Mouse (Mus musculus) brain, adult 2 months (tissue): ENCODE data around the gene Vps72.

Source experiments
- DNase-seq: peaks from one replicate; pipeline ENCODE4 v3.0.0; 2011; ENCODE audit warnings: low read depth, low spot score

The Vps72 gene

DNA sequence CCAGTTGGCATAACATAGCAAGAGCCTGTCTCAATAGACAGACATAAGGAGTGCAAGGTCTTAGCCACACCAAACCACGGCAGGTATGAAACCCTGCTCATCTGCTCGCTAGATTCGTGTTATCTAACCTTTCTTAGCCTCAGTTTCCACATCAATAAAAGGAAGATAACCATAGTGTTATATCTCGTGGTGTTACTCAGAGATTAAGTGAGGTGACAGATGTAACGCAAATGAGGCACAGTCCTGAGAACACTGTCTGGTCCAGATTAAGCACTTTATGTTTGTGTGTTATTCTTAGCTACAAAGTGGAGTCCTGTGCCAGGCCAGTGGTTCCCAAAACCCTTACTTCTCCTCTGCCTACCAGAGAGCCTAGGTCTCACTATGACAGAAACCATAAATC is 54.0 kb downstream of the Vps72 start:
- no peak for DNase-seq

DNA sequence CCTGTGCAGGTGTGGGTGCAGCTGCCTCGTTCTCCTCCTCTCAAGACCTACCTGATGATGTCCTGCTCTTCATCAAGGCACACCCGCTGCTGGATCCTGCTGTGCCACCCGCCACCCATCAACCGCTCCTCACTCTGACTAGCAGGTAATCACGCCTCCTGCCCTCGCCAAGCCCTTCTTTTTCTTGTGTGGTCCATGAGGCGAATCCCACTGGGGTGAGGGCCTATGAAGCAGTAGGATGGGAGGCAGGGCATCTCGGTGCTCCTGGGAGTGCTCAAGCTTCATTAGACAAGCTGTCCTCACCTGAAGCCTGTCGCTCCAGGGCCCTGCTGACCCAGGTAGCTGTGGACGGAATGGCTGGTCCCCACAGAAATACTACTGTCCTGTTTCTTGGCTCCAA is 59.2 kb downstream of the Vps72 start:
- DNase-seq: no peak

DNA sequence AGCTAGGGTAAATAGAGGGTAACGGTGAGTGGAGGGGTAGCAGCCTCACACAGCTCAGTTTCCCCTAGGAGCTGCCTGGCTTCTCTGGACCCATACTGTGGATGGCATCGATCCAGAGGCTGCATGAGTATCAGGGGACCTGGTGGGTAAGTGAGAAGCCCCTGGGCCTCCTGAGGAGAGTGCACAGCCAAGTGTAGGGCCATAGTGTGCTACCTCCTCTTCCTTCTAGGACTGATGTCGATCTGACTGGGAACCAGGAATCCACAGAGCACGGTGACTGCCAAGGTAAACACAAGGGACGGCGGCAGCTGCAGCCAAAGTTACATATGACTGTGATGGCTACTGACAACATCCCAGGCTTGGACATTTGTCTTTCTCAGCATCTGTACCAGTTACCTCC is 60.3 kb downstream of the Vps72 start:
- no peak for DNase-seq
